Mouse (Mus musculus) liver, postnatal 0 days (tissue): ENCODE data around the gene Mvb12b. TPM values are rescaled to one million over a fixed set of nuclear protein-coding genes. Genes with fewer than 3 reads are reported as not detected.

ENCODE experiments used
- ATAC-seq: fragments of 200-750 bp; cut with Nextera tagmentation; 2 replicates; pipeline ENCODE4 v1.8.0; 2017; ENCODE audit warnings: mild to moderate bottlenecking, moderate library complexity
- DNase-seq: peaks from one replicate; pipeline ENCODE4 v3.0.0-alpha.2; 2016
- H3K27ac ChIP-seq: fragments of 300-500 bp; sonication (generic); 2 replicates; pipeline ENCODE4 v1.5.1; 2014; ENCODE audit warnings: antibody characterized with exemption, moderate library complexity, mild to moderate bottlenecking, low read depth
- H3K27me3 ChIP-seq: fragments of 300-500 bp; sonication (generic); 2 replicates; pipeline ENCODE4 v1.6.1; 2014; ENCODE audit warnings: low read length, control low read depth, mixed read lengths; ENCODE audit not compliant: insufficient read depth
- H3K36me3 ChIP-seq: fragments of 300-500 bp; sonication (generic); replicated peaks from 2 replicates; pipeline ENCODE4 v1.6.1; 2014; ENCODE audit warnings: mild to moderate bottlenecking, control low read depth, low read length, moderate library complexity, mixed read lengths; ENCODE audit not compliant: insufficient read depth
- H3K4me1 ChIP-seq: fragments of 300-500 bp; sonication (generic); 2 replicates; pipeline ENCODE4 v1.6.1; 2014; ENCODE audit warnings: antibody characterized with exemption, mild to moderate bottlenecking, control low read depth; ENCODE audit not compliant: insufficient read depth
- H3K4me2 ChIP-seq: fragments of 300-500 bp; sonication (generic); 2 replicates; pipeline ENCODE4 v1.6.1; 2014; ENCODE audit warnings: low read depth, mild to moderate bottlenecking, low read length, moderate library complexity, mixed read lengths
- H3K4me3 ChIP-seq: fragments of 300-500 bp; sonication (generic); 2 replicates; pipeline ENCODE4 v1.5.1; 2014; ENCODE audit warnings: low read depth, low read length
- H3K9ac ChIP-seq: fragments of 300-500 bp; sonication (generic); replicated peaks from 2 replicates; pipeline ENCODE4 v1.6.1; 2014; ENCODE audit warnings: mild to moderate bottlenecking, moderate library complexity
- H3K9me3 ChIP-seq: fragments of 300-500 bp; sonication (generic); 2 replicates; pipeline ENCODE4 v1.6.1; 2016; ENCODE audit warnings: mild to moderate bottlenecking, control low read depth, low read length, mixed read lengths
- CTCF ChIP-seq: sonication (generic); IDR thresholded peaks from 2 replicates; pipeline ENCODE4 v1.5.1; 2016; ENCODE audit warnings: antibody characterized with exemption, low read depth
- EP300 ChIP-seq: IDR thresholded peaks from 2 replicates; pipeline ENCODE4 v1.6.1; 2016; ENCODE audit warnings: antibody characterized with exemption, low read depth, mild to moderate bottlenecking
- WGBS: fragments of 180-500 bp; shearing (Covaris S2); extraction: QIAGEN DNeasy Blood & Tissue Kit; methylation state at CpG from one replicate; pipeline ENCODE4 v1.1.7; 2014; ENCODE audit not compliant: insufficient replicate concordance; 5-methylcytosine and 5-hydroxymethylcytosine counted together
- polyA plus RNA-seq: library from polyadenylated mRNA; unstranded; fragments of >200 nt; fragmentation: Nextera tagmentation; extraction: Ambion mirVana; gene quantifications from 2 replicates; pipeline ENCODE4 v1.2.1, GENCODE M21; 2015

Gene Mvb12b
- polyA plus RNA-seq, 1 experiment from 2014 or later = 8.1 TPM

- no peaks in the 10 kb centered on the region for H3K4me1 ChIP-seq
- H3K27me3 ChIP-seq = 0 out of 2 replicates have a peak, but pooled peaks cover 2% of the 10 kb centered on the region
- H3K9me3 ChIP-seq = no peaks in the 10 kb centered on the region
- no peak overlapping the region for H3K4me3 ChIP-seq
- H3K36me3 ChIP-seq = no peaks in the 10 kb centered on the region
- H3K4me2 ChIP-seq = no peak overlapping the region
- 54% methylated on average over 16 of the region's 16 CpGs for WGBS
- no peak overlapping the region for H3K27ac ChIP-seq
- DNase-seq (no peak), ATAC-seq (no peak)
- no peak overlapping the region for H3K9ac ChIP-seq
- TF ChIP-seq EP300 (no peak), CTCF (no peak)
These were observed 181.9 kb downstream of the Mvb12b start for GRCm38 (mm10) chr2:33705687-33706320.

GRCm38 (mm10) chr2:33703286-33703685, 184.5 kb downstream of the Mvb12b start:
- Histone ChIP-seq H3K4me3 (no peak overlapping the region), H3K9me3 (no peaks in the 10 kb centered on the region), H3K9ac (no peak overlapping the region), H3K36me3 (no peaks in the 10 kb centered on the region), H3K27me3 (no peaks in the 10 kb centered on the region), H3K4me1 (no peaks in the 10 kb centered on the region), H3K4me2 (no peak overlapping the region), H3K27ac (no peak overlapping the region)
- DNase-seq (no peak), ATAC-seq (no peak)
- TF ChIP-seq CTCF (no peak), EP300 (no peak)
- WGBS = 65% methylated on average over 5 of the region's 5 CpGs

GRCm38 (mm10) chr2:33702705-33703104, 185.0 kb downstream of the Mvb12b start:
- H3K4me1 ChIP-seq = no peaks in the 10 kb centered on the region
- no peak for TF ChIP-seq EP300
- TF ChIP-seq CTCF = no peak
- no peak for ATAC-seq
- H3K9me3 ChIP-seq = no peaks in the 10 kb centered on the region
- H3K4me2 ChIP-seq = no peak overlapping the region
- no peak overlapping the region for H3K9ac ChIP-seq
- WGBS = 72% methylated on average over 5 of the region's 5 CpGs
- no peak overlapping the region for H3K4me3 ChIP-seq
- DNase-seq = no peak
- no peak overlapping the region for H3K27ac ChIP-seq
- H3K36me3 ChIP-seq = no peaks in the 10 kb centered on the region
- no peaks in the 10 kb centered on the region for H3K27me3 ChIP-seq

- DNase-seq = no peak
- ATAC-seq = no peak
- Histone ChIP-seq H3K4me1 (no peaks in the 10 kb centered on the region), H3K9ac (no peak overlapping the region), H3K27ac (no peak overlapping the region), H3K4me2 (no peak overlapping the region), H3K9me3 (0 out of 2 replicates have a peak, but pooled peaks cover 5% of the 10 kb centered on the region), H3K4me3 (no peak overlapping the region), H3K27me3 (no peaks in the 10 kb centered on the region), H3K36me3 (no peaks in the 10 kb centered on the region)
- 48% methylated on average over 7 of the region's 7 CpGs for WGBS
- TF ChIP-seq CTCF = no peak
- no peak for TF ChIP-seq EP300
These were observed 186.3 kb downstream of the Mvb12b start for GRCm38 (mm10) chr2:33701446-33701815.

GRCm38 (mm10) chr2:33700581-33701445, 186.9 kb downstream of the Mvb12b start:
- TF ChIP-seq CTCF (no peak), EP300 (no peak)
- Histone ChIP-seq H3K4me2 (no peak overlapping the region), H3K9ac (no peak overlapping the region), H3K27me3 (no peaks in the 10 kb centered on the region), H3K4me1 (no peaks in the 10 kb centered on the region), H3K9me3 (0 out of 2 replicates have a peak, but pooled peaks cover 5% of the 10 kb centered on the region), H3K36me3 (no peaks in the 10 kb centered on the region), H3K27ac (no peak overlapping the region), H3K4me3 (no peak overlapping the region)
- no peak for ATAC-seq
- WGBS = 61% methylated on average over 15 of the region's 15 CpGs
- no peak for DNase-seq

GRCm38 (mm10) chr2:33698898-33699297, 188.8 kb downstream of the Mvb12b start:
- Histone ChIP-seq H3K4me3 (no peak overlapping the region), H3K27ac (no peak overlapping the region), H3K4me1 (no peaks in the 10 kb centered on the region), H3K36me3 (no peaks in the 10 kb centered on the region), H3K4me2 (no peak overlapping the region), H3K9me3 (0 out of 2 replicates have a peak, but pooled peaks cover 5% of the 10 kb centered on the region), H3K27me3 (no peaks in the 10 kb centered on the region), H3K9ac (no peak overlapping the region)
- TF ChIP-seq CTCF (peak; percentile 48), EP300 (no peak)
- no peak for DNase-seq
- no peak for ATAC-seq
- WGBS = 59% methylated on average over 3 of the region's 3 CpGs
